Comparison of ENCODE assay signal across 24 mouse cellular contexts in genomic region chr5:114342996-114343395, GRCm38 (mm10). TPM values are rescaled to one million over a fixed set of nuclear protein-coding genes. Genes with fewer than 3 reads are reported as not detected.
"Had no signal": no experiment of that assay in that cellular context is flagged by ENCODE, and none has a peak within 500 bp of the region (broad histone marks: within the 10 kb centered on the region; RNA-seq: fewer than 3 reads in every experiment).

No protein-coding gene starts in this region.

- H3K36me3 ChIP-seq: heart, embryonic 13.5 days; heart, embryonic 15.5 days; hindbrain, embryonic 13.5 days; hindbrain, embryonic 15.5 days; limb, embryonic 13.5 days; limb, embryonic 15.5 days; liver, embryonic 12.5 days had no signal

- H3K9me3 ChIP-seq: heart, embryonic 13.5 days; heart, embryonic 15.5 days; hindbrain, embryonic 13.5 days; hindbrain, embryonic 15.5 days; limb, embryonic 13.5 days; limb, embryonic 15.5 days; liver, embryonic 12.5 days had no signal

- H3K9ac ChIP-seq: heart, embryonic 13.5 days; heart, embryonic 15.5 days; hindbrain, embryonic 13.5 days; hindbrain, embryonic 15.5 days; limb, embryonic 13.5 days; limb, embryonic 15.5 days; liver, embryonic 12.5 days had no signal

- H3K27ac ChIP-seq: heart, adult 2 months; heart, embryonic 13.5 days; heart, embryonic 15.5 days; hindbrain, embryonic 13.5 days; hindbrain, embryonic 15.5 days; hindbrain, postnatal 0 days; kidney, postnatal 0 days; limb, embryonic 13.5 days; limb, embryonic 15.5 days; liver, embryonic 12.5 days had no signal

- DNase-seq: gastrocnemius, postnatal 14 days; gastrocnemius, postnatal 36 days; heart, adult 11 months; heart, adult 2 months; heart, postnatal 14 days; heart, postnatal 36 days; kidney, adult 18-20 months; kidney, adult 8-10 months; kidney, postnatal 14 days; kidney, postnatal 36 days; layer of hippocampus, adult 9-11 months; layer of hippocampus, postnatal 36 days; left cerebral cortex, postnatal 4 days had no signal

- ATAC-seq: hindbrain, postnatal 0 days; liver, embryonic 12.5 days had no signal

- H3K4me3 ChIP-seq: heart, adult 2 months; heart, embryonic 13.5 days; heart, embryonic 15.5 days; hindbrain, embryonic 13.5 days; hindbrain, embryonic 15.5 days; limb, embryonic 13.5 days; limb, embryonic 15.5 days; liver, embryonic 12.5 days had no signal

- H3K27me3 ChIP-seq: heart, embryonic 15.5 days; hindbrain, embryonic 15.5 days; limb, embryonic 13.5 days; limb, embryonic 15.5 days had no signal

- H3K4me1 ChIP-seq: heart, embryonic 13.5 days; heart, embryonic 15.5 days; hindbrain, embryonic 13.5 days; hindbrain, embryonic 15.5 days; limb, embryonic 15.5 days; liver, embryonic 12.5 days had no signal

- H3K4me2 ChIP-seq: heart, embryonic 11.5 days; heart, embryonic 13.5 days; heart, embryonic 15.5 days; hindbrain, embryonic 13.5 days; hindbrain, embryonic 15.5 days; limb, embryonic 13.5 days; limb, embryonic 15.5 days; liver, embryonic 12.5 days had no signal

RNA-seq across cellular contexts. Expression of gene Myo1h, which starts 54.0 kb away (rescaled TPM):
- polyA plus RNA-seq: liver, adult 2 months had no signal
